Comparison of ENCODE assay signal across 20 mouse cellular contexts in the genomic region with DNA sequence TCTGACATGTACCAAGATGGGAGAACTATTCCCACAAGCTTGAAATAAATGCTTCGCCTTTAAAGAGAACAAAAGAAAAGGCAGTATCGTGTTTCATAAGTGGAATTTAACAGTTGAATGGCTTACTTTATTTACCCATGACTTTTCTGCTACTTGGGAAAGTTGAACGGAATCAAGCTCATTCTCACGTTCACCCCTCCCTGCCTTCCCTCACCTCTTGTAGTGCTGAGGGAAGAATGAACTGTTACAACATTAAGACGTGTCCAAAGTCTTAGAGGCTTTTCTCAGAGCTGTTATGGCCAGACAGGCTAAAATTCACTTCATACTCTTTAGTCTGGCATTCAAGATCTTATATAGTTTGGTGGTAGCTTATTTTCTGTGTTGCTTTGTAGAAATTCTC.
"Had no signal": no experiment of that assay in that cellular context is flagged by ENCODE, and none has a peak within 500 bp of the region (broad histone marks: within the 10 kb centered on the region; RNA-seq: fewer than 3 reads in every experiment).

No protein-coding gene starts in this region.

- H3K27me3 ChIP-seq: limb, embryonic 13.5 days; liver, embryonic 13.5 days; lung, embryonic 15.5 days; megakaryocyte, embryonic 14.5 days; midbrain, embryonic 13.5 days; neural tube, embryonic 13.5 days; stomach, embryonic 15.5 days had no signal

- H3K9ac ChIP-seq: limb, embryonic 13.5 days; liver, embryonic 13.5 days; lung, embryonic 15.5 days; midbrain, embryonic 13.5 days; neural tube, embryonic 13.5 days; stomach, embryonic 15.5 days had no signal

- H3K27ac ChIP-seq: limb, embryonic 13.5 days; liver, embryonic 13.5 days; lung, embryonic 15.5 days; midbrain, embryonic 10.5 days; midbrain, embryonic 13.5 days; neural tube, embryonic 13.5 days; stomach, embryonic 15.5 days had no signal

- H3K4me1 ChIP-seq: limb, embryonic 13.5 days; liver, embryonic 13.5 days; lung, embryonic 15.5 days; megakaryocyte, embryonic 14.5 days; midbrain, embryonic 10.5 days; midbrain, embryonic 13.5 days; neural tube, embryonic 13.5 days; stomach, embryonic 15.5 days had no signal

- H3K36me3 ChIP-seq: limb, embryonic 13.5 days; liver, embryonic 13.5 days; lung, embryonic 15.5 days; midbrain, embryonic 10.5 days; midbrain, embryonic 13.5 days; neural tube, embryonic 13.5 days; stomach, embryonic 15.5 days had no signal

- H3K4me3 ChIP-seq: limb, embryonic 13.5 days; liver, embryonic 13.5 days; lung, embryonic 15.5 days; megakaryocyte, embryonic 14.5 days; midbrain, embryonic 10.5 days; midbrain, embryonic 13.5 days; myocyte; neural tube, embryonic 13.5 days; stomach, embryonic 15.5 days had no signal

- H3K4me2 ChIP-seq: limb, embryonic 13.5 days; liver, embryonic 13.5 days; lung, embryonic 15.5 days; midbrain, embryonic 13.5 days; neural tube, embryonic 13.5 days; stomach, embryonic 15.5 days had no signal

- H3K9me3 ChIP-seq: limb, embryonic 13.5 days; liver, embryonic 13.5 days; lung, embryonic 15.5 days; midbrain, embryonic 10.5 days; neural tube, embryonic 13.5 days; stomach, embryonic 15.5 days had no signal

- DNase-seq: kidney, adult 18-20 months; kidney, adult 9 months; kidney, postnatal 14 days; kidney, postnatal 4 days; left cerebral cortex, postnatal 4 days; liver, embryonic 13.5 days; retina, postnatal 1 day; right cerebral cortex, postnatal 25 days; spleen, adult 18-20 months; thymus, postnatal 25 days had no signal

- ATAC-seq: intestine, embryonic 16.5 days; midbrain, embryonic 13.5 days; midbrain, embryonic 16.5 days had no signal
